Mouse (Mus musculus) neutrophil, adult 5-6 weeks (primary cell): ENCODE data around the gene Ubd. TPM values are rescaled to one million over a fixed set of nuclear protein-coding genes. Genes with fewer than 3 reads are reported as not detected.
A peak's percentile ranks its signal among the peaks of the same experiment; 100 is the strongest.
"Not testable (repeated sequence)": the region's sequence is repeated elsewhere in the genome, so short reads cannot be mapped to it uniquely, and the experiment has no call there.

ENCODE experiments used
- ATAC-seq: fragments of 151-379, 151-347 bp; 2 replicates; pipeline ENCODE4 v1.8.0; 2017; ENCODE audit warnings: mild to moderate bottlenecking, moderate TSS enrichment; ENCODE audit not compliant: insufficient number of reproducible peaks, poor library complexity, low FRiP score, severe bottlenecking; ENCODE audit errors: extremely low read depth
- total RNA-seq: library from RNA; stranded (forward); fragments of 200-1000 nt; gene quantifications from 2 replicates; pipeline ENCODE4 v1.2.3, GENCODE M21; 2017

Gene Ubd
- total RNA-seq, result not detected in 2 replicates

- no peak for ATAC-seq
Measured at GRCm38 (mm10) chr17:37193656-37194055, at the start of gene Ubd. Gene Ubd (plus strand): TSS chr17:37193892.

GRCm38 (mm10) chr17:37161394-37161793 lies 32.3 kb upstream of the Ubd start, which contains the start of gene Olfr93:
Gene Olfr93 (minus strand): TSS chr17:37161494.
- ATAC-seq, result no peak

- no peak for ATAC-seq
Measured at GRCm38 (mm10) chr17:37185474-37185873, 8.2 kb upstream of the Ubd start.

GRCm38 (mm10) chr17:37190711-37191110 lies 3.0 kb upstream of the Ubd start:
- no peak for ATAC-seq

- no peak for ATAC-seq
Measured at GRCm38 (mm10) chr17:37193032-37193431, 660 bp upstream of the Ubd start.

GRCm38 (mm10) chr17:37194782-37195181 lies 1.1 kb downstream of the Ubd start:
- no peak for ATAC-seq

- ATAC-seq, result no peak
Measured at GRCm38 (mm10) chr17:37196845-37197724, 3.4 kb downstream of the Ubd start.

GRCm38 (mm10) chr17:37200894-37201293 lies 7.2 kb downstream of the Ubd start, which contains the start of gene Olfr94:
Gene Olfr94 (minus strand): TSS chr17:37200994.
- ATAC-seq, result no peak

GRCm38 (mm10) chr17:37203206-37203916 lies 9.7 kb downstream of the Ubd start:
- ATAC-seq, result peak; percentile 91

- no peak for ATAC-seq
Measured at GRCm38 (mm10) chr17:37203917-37204236, 10.2 kb downstream of the Ubd start.

- ATAC-seq, result no peak
Measured at GRCm38 (mm10) chr17:37210884-37211768, 17.4 kb downstream of the Ubd start.

- ATAC-seq, result no peak
Measured at GRCm38 (mm10) chr17:37213018-37213417, 19.3 kb downstream of the Ubd start, which contains the start of gene Olfr95. Gene Olfr95 (minus strand): TSS chr17:37213118.

GRCm38 (mm10) chr17:37218486-37218885 lies 24.8 kb downstream of the Ubd start:
- no peak for ATAC-seq

GRCm38 (mm10) chr17:37219846-37220245 lies 26.2 kb downstream of the Ubd start, which contains the start of gene Olfr96:
Gene Olfr96 (plus strand): TSS chr17:37220146.
- ATAC-seq, result no peak

GRCm38 (mm10) chr17:37221879-37222278 lies 28.2 kb downstream of the Ubd start:
- no peak for ATAC-seq

- ATAC-seq, result not testable (repeated sequence)
Measured at GRCm38 (mm10) chr17:37237230-37237629, 43.5 kb downstream of the Ubd start, which contains the start of gene Olfr97. Gene Olfr97 (minus strand): TSS chr17:37237330.

GRCm38 (mm10) chr17:37242198-37242597 lies 48.5 kb downstream of the Ubd start:
- ATAC-seq, result no peak
